ENCODE assay signal across 8 mouse cellular contexts in the genomic region with DNA sequence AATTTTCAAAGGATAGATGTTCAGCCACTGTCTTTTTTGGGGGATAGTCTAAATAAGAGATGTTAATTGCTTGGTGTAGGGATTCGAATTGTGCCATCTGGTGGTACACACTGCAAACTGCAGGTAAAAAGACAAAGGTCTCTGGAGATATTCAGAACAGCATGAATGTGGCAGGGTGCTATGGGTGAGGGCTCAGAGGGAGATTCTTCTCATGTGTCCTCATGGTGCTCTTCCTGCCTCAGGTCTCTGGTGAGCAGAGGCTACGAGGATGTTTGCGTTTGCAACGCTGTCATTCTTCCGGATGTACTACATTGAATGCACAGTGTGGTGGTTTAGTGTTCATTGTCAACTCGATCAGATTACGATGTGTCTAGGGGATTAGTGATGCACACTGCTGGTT. TPM values are rescaled to one million over a fixed set of nuclear protein-coding genes. Genes with fewer than 3 reads are reported as not detected.
DNase-seq lines count a peak whose midpoint lies in the region; ATAC-seq and TF ChIP-seq lines count a peak whose summit lies in the region.

No protein-coding gene starts in this region.

- H3K36me3 ChIP-seq in hindbrain, embryonic 10.5 days, result no peaks in the 10 kb centered on the region
- no peaks in the 10 kb centered on the region for H3K36me3 ChIP-seq in hindbrain, embryonic 12.5 days
- H3K36me3 ChIP-seq in ES-Bruce4 (ENCODE audit: control insufficient read depth, insufficient read depth, low read length, poor library complexity, severe bottlenecking), result no peaks in the 10 kb centered on the region
- H3K36me3 ChIP-seq in hindbrain, embryonic 11.5 days (ENCODE audit: control insufficient read depth, insufficient read depth, low read length), result no peaks in the 10 kb centered on the region

- no peaks in the 10 kb centered on the region for H3K4me1 ChIP-seq in hindbrain, embryonic 10.5 days (replicated peaks)
- H3K4me1 ChIP-seq in hindbrain, embryonic 12.5 days, result no peaks in the 10 kb centered on the region
- H3K4me1 ChIP-seq in ES-Bruce4 (ENCODE audit: control insufficient read depth, insufficient read depth, low read length), result no peaks in the 10 kb centered on the region
- H3K4me1 ChIP-seq in hindbrain, embryonic 11.5 days (replicated peaks; ENCODE audit: control insufficient read depth, insufficient read depth, low read length), result no peaks in the 10 kb centered on the region

- no peak overlapping the region for H3K4me2 ChIP-seq in hindbrain, embryonic 12.5 days (replicated peaks)
- H3K4me2 ChIP-seq in hindbrain, embryonic 11.5 days (replicated peaks; ENCODE audit: low read depth, low read length), result no peak overlapping the region

- no peak overlapping the region for H3K9ac ChIP-seq in hindbrain, embryonic 12.5 days
- H3K9ac ChIP-seq in ES-Bruce4 (ENCODE audit: low read depth, poor library complexity, severe bottlenecking), result no peak overlapping the region
- no peak overlapping the region for H3K9ac ChIP-seq in hindbrain, embryonic 11.5 days (ENCODE audit: low read depth, low read length)

- WGBS in hindbrain, embryonic 10.5 days, result 51% methylated on average over 7 of the region's 7 CpGs
- WGBS in hindbrain, embryonic 12.5 days, result 53% methylated on average over 7 of the region's 7 CpGs
- WGBS in hindbrain, embryonic 11.5 days, result 52% methylated on average over 7 of the region's 7 CpGs

- no peak for TF ChIP-seq POLR2A in ES-Bruce4 (IDR thresholded peaks at IDR 0.05; ENCODE audit: insufficient read depth, low read length)

- no peaks in the 10 kb centered on the region for H3K9me3 ChIP-seq in hindbrain, embryonic 10.5 days
- no peaks in the 10 kb centered on the region for H3K9me3 ChIP-seq in hindbrain, embryonic 12.5 days (replicated peaks)
- H3K9me3 ChIP-seq in ES-Bruce4 (replicated peaks; ENCODE audit: control insufficient read depth, insufficient read depth, low read length, poor library complexity, severe bottlenecking), result no peaks in the 10 kb centered on the region
- no peaks in the 10 kb centered on the region for H3K9me3 ChIP-seq in hindbrain, embryonic 11.5 days (ENCODE audit: control insufficient read depth, low read length)

- H3K4me3 ChIP-seq in hindbrain, embryonic 10.5 days, result no peak overlapping the region
- no peak overlapping the region for H3K4me3 ChIP-seq in hindbrain, embryonic 12.5 days
- H3K4me3 ChIP-seq in ES-Bruce4 (ENCODE audit: low read depth, low read length), result no peak overlapping the region
- no peak overlapping the region for H3K4me3 ChIP-seq in hindbrain, embryonic 11.5 days (ENCODE audit: low read depth, low read length)

- DNase-seq in hindbrain, embryonic 10.5 days (ENCODE audit: low spot score), result peak; percentile 20
- peak; percentile 16 for DNase-seq in c-Kit-positive CD71-positive TER-119-positive erythroid progenitor cells, embryonic 14.5 days (ENCODE audit: low spot score)
- peak; percentile 64 for DNase-seq in hindbrain, embryonic 11.5 days (ENCODE audit: low spot score)
- DNase-seq in mesoderm, embryonic 11.5 days (ENCODE audit: low read depth, low spot score), result peak; percentile 62
- no peak for DNase-seq in spleen, adult 18-20 months
- no peak for DNase-seq in testis, postnatal 10 days (ENCODE audit: low spot score)

- TF ChIP-seq EP300 in ES-Bruce4 (IDR thresholded peaks at IDR 0.05; ENCODE audit: insufficient read depth, low read depth, low read length), result no peak

- no peak overlapping the region for H3K27ac ChIP-seq in hindbrain, embryonic 10.5 days
- H3K27ac ChIP-seq in hindbrain, embryonic 12.5 days, result no peak overlapping the region
- no peak overlapping the region for H3K27ac ChIP-seq in ES-Bruce4 (ENCODE audit: insufficient read depth, low read length)
- no peak overlapping the region for H3K27ac ChIP-seq in hindbrain, embryonic 11.5 days (ENCODE audit: low read depth, low read length)

- peak; percentile 6 for TF ChIP-seq CTCF in ES-Bruce4 (IDR thresholded peaks at IDR 0.05; ENCODE audit: low read depth, low read length)

- H3K27me3 ChIP-seq in hindbrain, embryonic 10.5 days (ENCODE audit: insufficient read depth, poor library complexity, severe bottlenecking), result no peaks in the 10 kb centered on the region
- no peaks in the 10 kb centered on the region for H3K27me3 ChIP-seq in hindbrain, embryonic 12.5 days
- H3K27me3 ChIP-seq in ES-Bruce4 (ENCODE audit: control insufficient read depth, insufficient read depth, low read length, poor library complexity, severe bottlenecking), result peaks cover 2% of the 10 kb centered on the region; the same call in 1 of the 2 replicates
- H3K27me3 ChIP-seq in hindbrain, embryonic 11.5 days (ENCODE audit: control insufficient read depth, insufficient read depth, low read length), result no peaks in the 10 kb centered on the region

- no peak for ATAC-seq in hindbrain, embryonic 12.5 days (ENCODE audit: low FRiP score)
- ATAC-seq in hindbrain, embryonic 11.5 days (ENCODE audit: low FRiP score), result peak; percentile 49; the same call in 1 of the 2 replicates

RNA-seq across cellular contexts. Expression of a gene that starts 10.1 kb away (rescaled TPM):
- polyA plus RNA-seq in hindbrain, embryonic 10.5 days (2016; fragmentation: Nextera tagmentation; extraction: Ambion mirVana), result not detected in 2 replicates
- not detected in 2 replicates for polyA plus RNA-seq in hindbrain, embryonic 12.5 days (2016; fragmentation: Nextera tagmentation; extraction: Ambion mirVana)
- polyA plus RNA-seq in ES-Bruce4 (2011; ENCODE audit: insufficient read depth, insufficient read length, low read depth, missing spikeins), result not detected in 2 replicates
- polyA plus RNA-seq in hindbrain, embryonic 11.5 days (2014; fragmentation: Nextera tagmentation; extraction: Ambion mirVana), result not detected in 2 replicates

Comparison
In these comparisons a context has a peak if more than half of its experiments do, and no peak if none do; other contexts are left out.
1. DNase-seq: peak in hindbrain, embryonic 10.5 days (single experiment), c-Kit-positive CD71-positive TER-119-positive erythroid progenitor cells, embryonic 14.5 days (single experiment), hindbrain, embryonic 11.5 days (single experiment) and mesoderm, embryonic 11.5 days (single experiment); none in spleen, adult 18-20 months (0 of 2) and testis, postnatal 10 days (single experiment).